Mouse (Mus musculus): Measurements from ENCODE around the gene Pars2.

Pars2 gene

GRCm38 (mm10) chr4:106650833-106651527 is at the start of gene Pars2:
TSS of gene Pars2 (plus strand) at chr4:106651069.
- peak; percentile 93 to 96 for DNase-seq (ENCODE audit: low spot score in 2 of 2)

- DNase-seq (ENCODE audit: low spot score in 2 of 2), result no peak
These were observed 44.0 kb upstream of the Pars2 start for GRCm38 (mm10) chr4:106606639-106607554.

- no peak for DNase-seq (ENCODE audit: low spot score in 2 of 2)
These were observed 43.0 kb upstream of the Pars2 start for GRCm38 (mm10) chr4:106607905-106608304.

- no peak for DNase-seq (ENCODE audit: low spot score in 2 of 2)
These were observed 37.8 kb upstream of the Pars2 start for GRCm38 (mm10) chr4:106613105-106613504.

- DNase-seq (ENCODE audit: low spot score in 2 of 2), result no peak
These were observed 37.3 kb upstream of the Pars2 start for GRCm38 (mm10) chr4:106613560-106613959.

- DNase-seq (ENCODE audit: low spot score in 2 of 2), result peak; percentile 65 to 77
These were observed 36.6 kb upstream of the Pars2 start for GRCm38 (mm10) chr4:106614180-106614797.

- DNase-seq (ENCODE audit: low spot score in 2 of 2), result no peak
These were observed 36.0 kb upstream of the Pars2 start for GRCm38 (mm10) chr4:106614881-106615280.

- DNase-seq (ENCODE audit: low spot score in 2 of 2), result no peak
These were observed 35.2 kb upstream of the Pars2 start for GRCm38 (mm10) chr4:106615637-106616036.

- DNase-seq (ENCODE audit: low spot score in 2 of 2), result no peak
These were observed 33.8 kb upstream of the Pars2 start, which contains the start of gene Lexm for GRCm38 (mm10) chr4:106617056-106617455. TSS of gene Lexm (minus strand) at chr4:106617241.

GRCm38 (mm10) chr4:106618898-106619297 is 32.0 kb upstream of the Pars2 start:
- no peak for DNase-seq (ENCODE audit: low spot score in 2 of 2)

GRCm38 (mm10) chr4:106621428-106621827 is 29.4 kb upstream of the Pars2 start:
- DNase-seq (ENCODE audit: low spot score in 2 of 2), result no peak

GRCm38 (mm10) chr4:106622030-106622493 is 28.8 kb upstream of the Pars2 start, which contains the start of gene Ttc22:
TSS of gene Ttc22 (plus strand) at chr4:106622432.
- DNase-seq (ENCODE audit: low spot score in 2 of 2), result no peak

GRCm38 (mm10) chr4:106622712-106623111 is 28.2 kb upstream of the Pars2 start:
- no peak for DNase-seq (ENCODE audit: low spot score in 2 of 2)

GRCm38 (mm10) chr4:106624271-106624670 is 26.6 kb upstream of the Pars2 start:
- no peak for DNase-seq (ENCODE audit: low spot score in 2 of 2)

- no peak for DNase-seq (ENCODE audit: low spot score in 2 of 2)
These were observed 23.1 kb upstream of the Pars2 start for GRCm38 (mm10) chr4:106627809-106628208.

GRCm38 (mm10) chr4:106628650-106629360 is 22.1 kb upstream of the Pars2 start:
- DNase-seq (ENCODE audit: low spot score in 2 of 2), result no peak

GRCm38 (mm10) chr4:106629374-106629773 is 21.5 kb upstream of the Pars2 start:
- no peak for DNase-seq (ENCODE audit: low spot score in 2 of 2)

GRCm38 (mm10) chr4:106630333-106631220 is 20.3 kb upstream of the Pars2 start:
- peak; percentile 89 to 93 for DNase-seq (ENCODE audit: low spot score in 2 of 2)

GRCm38 (mm10) chr4:106632313-106632712 is 18.6 kb upstream of the Pars2 start:
- DNase-seq (ENCODE audit: low spot score in 2 of 2), result no peak

All from frontal cortex, postnatal 25 days (tissue).